Mouse (Mus musculus) hindbrain, embryonic 12.5 days (tissue): ENCODE measurements around the gene Gm10226. TPM values are rescaled to one million over a fixed set of nuclear protein-coding genes. Genes with fewer than 3 reads are reported as not detected.
"Not testable (repeated sequence)": the region's sequence is repeated elsewhere in the genome, so short reads cannot be mapped to it uniquely, and the experiment has no call there.

Experiments
- ATAC-seq: fragments of 200-750 bp; cut with Nextera tagmentation; 2 replicates; pipeline ENCODE4 v1.8.0; 2017; ENCODE audit warnings: moderate TSS enrichment; ENCODE audit not compliant: low FRiP score
- H3K27ac ChIP-seq: fragments of 300-500 bp; sonication (generic); 2 replicates; pipeline ENCODE4 v1.5.1; 2016; ENCODE audit warnings: mild to moderate bottlenecking
- H3K27me3 ChIP-seq: fragments of 300-500 bp; sonication (generic); 2 replicates; pipeline ENCODE4 v1.6.1; 2016; ENCODE audit warnings: mild to moderate bottlenecking
- H3K36me3 ChIP-seq: fragments of 300-500 bp; sonication (generic); 2 replicates; pipeline ENCODE4 v1.6.1; 2016; ENCODE audit warnings: mild to moderate bottlenecking
- H3K4me1 ChIP-seq: fragments of 300-500 bp; sonication (generic); 2 replicates; pipeline ENCODE4 v1.6.1; 2016
- H3K4me2 ChIP-seq: fragments of 300-500 bp; sonication (generic); replicated peaks from 2 replicates; pipeline ENCODE4 v1.6.1; 2016; ENCODE audit warnings: mild to moderate bottlenecking
- H3K4me3 ChIP-seq: fragments of 300-500 bp; sonication (generic); 2 replicates; pipeline ENCODE4 v1.5.1; 2016; ENCODE audit warnings: mild to moderate bottlenecking
- H3K9ac ChIP-seq: fragments of 300-500 bp; sonication (generic); 2 replicates; pipeline ENCODE4 v1.6.1; 2016; ENCODE audit warnings: mild to moderate bottlenecking, moderate library complexity
- H3K9me3 ChIP-seq: fragments of 300-500 bp; sonication (generic); replicated peaks from 2 replicates; pipeline ENCODE4 v1.6.1; 2016; ENCODE audit warnings: mild to moderate bottlenecking
- WGBS: fragments of 180-500 bp; shearing (Covaris S2); methylation state at CpG from one replicate; pipeline ENCODE4 v1.1.7; 2016; 5-methylcytosine and 5-hydroxymethylcytosine counted together
- polyA plus RNA-seq: library from polyadenylated mRNA; unstranded; fragments of >200 nt; fragmentation: Nextera tagmentation; extraction: Ambion mirVana; gene quantifications from 2 replicates; pipeline ENCODE4 v1.2.1, GENCODE M21; 2016

The Gm10226 gene
- polyA plus RNA-seq, 1 experiment from 2014 or later: 16.7 TPM

GRCm38 (mm10) chr17:21708401-21708800 lies 16.7 kb downstream of the Gm10226 start:
- Histone ChIP-seq H3K27ac (no peak overlapping the region), H3K4me2 (peak overlapping the region; percentile 59), H3K9me3 (no peaks in the 10 kb centered on the region), H3K4me3 (peak overlapping the region; percentile 67), H3K27me3 (no peaks in the 10 kb centered on the region), H3K4me1 (peaks cover 9% of the 10 kb centered on the region), H3K36me3 (peaks cover 13% of the 10 kb centered on the region), H3K9ac (peak overlapping the region; percentile 47)
- no peak for ATAC-seq
- WGBS: 40% methylated on average over 2 of the region's 2 CpGs

GRCm38 (mm10) chr17:21730495-21730894 lies 38.8 kb downstream of the Gm10226 start, which contains the start of gene Zfp229:
TSS of gene Zfp229 (plus strand) at chr17:21730795.
- WGBS: 94% methylated on average over 13 of the region's 22 CpGs
- H3K27ac ChIP-seq, H3K4me1 ChIP-seq, H3K9me3 ChIP-seq, ATAC-seq, H3K4me2 ChIP-seq, H3K36me3 ChIP-seq, H3K9ac ChIP-seq, H3K4me3 ChIP-seq, H3K27me3 ChIP-seq: not testable (repeated sequence)

- Histone ChIP-seq H3K9me3 (no peaks in the 10 kb centered on the region), H3K4me1 (peaks cover 9% of the 10 kb centered on the region), H3K27ac (peak overlapping the region; percentile 86; the same call in 1 of the 2 replicates), H3K4me3 (peak overlapping the region; percentile 71), H3K4me2 (peak overlapping the region; percentile 55), H3K9ac (no peak overlapping the region), H3K36me3 (0 out of 2 replicates have a peak, but pooled peaks cover 5% of the 10 kb centered on the region), H3K27me3 (no peaks in the 10 kb centered on the region)
- peak; percentile 41 for ATAC-seq
- 90% methylated on average over 4 of the region's 4 CpGs for WGBS
Measured at GRCm38 (mm10) chr17:21733049-21733448, 41.4 kb downstream of the Gm10226 start.

- ATAC-seq: peak; percentile 97
- WGBS: under 1% methylated on average over 27 of the region's 27 CpGs
- Histone ChIP-seq H3K9me3 (no peaks in the 10 kb centered on the region), H3K4me2 (peak overlapping the region; percentile 55), H3K9ac (peak overlapping the region; percentile 71), H3K27ac (peak overlapping the region; percentile 86), H3K36me3 (0 out of 2 replicates have a peak, but pooled peaks cover 5% of the 10 kb centered on the region), H3K4me1 (peaks cover 9% of the 10 kb centered on the region), H3K4me3 (peak overlapping the region; percentile 71), H3K27me3 (no peaks in the 10 kb centered on the region)
Measured at GRCm38 (mm10) chr17:21733529-21734031, 41.9 kb downstream of the Gm10226 start.

Other genes with a start within 250 kb of the Gm10226 start
- 14.0 and 14.4 TPM in 2 replicates for gene Zfp51, start 241.5 kb upstream of the Gm10226 start, polyA plus RNA-seq
- 8.5 and 11.3 TPM in 2 replicates for gene Zfp53, start 202.9 kb upstream of the Gm10226 start, polyA plus RNA-seq
- 2.7 and 3.3 TPM in 2 replicates for gene Zfp52, start 156.3 kb upstream of the Gm10226 start, polyA plus RNA-seq
- gene Zfp948, start 124.9 kb upstream of the Gm10226 start, polyA plus RNA-seq: 15.7 and 17.1 TPM in 2 replicates
- 9.8 and 10.6 TPM in 2 replicates for gene Zfp983, start 41.2 kb upstream of the Gm10226 start, polyA plus RNA-seq
- gene Zfp760, start 15.9 kb downstream of the Gm10226 start, polyA plus RNA-seq: 19.0 and 22.1 TPM in 2 replicates
- 10.9 and 11.8 TPM in 2 replicates for gene Zfp229, start 38.9 kb downstream of the Gm10226 start, polyA plus RNA-seq
- gene Zfp820, start 153.9 kb downstream of the Gm10226 start, polyA plus RNA-seq: 4.4 and 5.1 TPM in 2 replicates
- 9.2 and 10.9 TPM in 2 replicates for gene Zfp995, start 218.1 kb downstream of the Gm10226 start, polyA plus RNA-seq